Mouse (Mus musculus) liver, adult 2 months (tissue): ENCODE measurements at regions not wholly inside any gene's neighbourhood (a gene's known extent, or its start where the extent isn't known, plus 50 kb on each side); places are given as distances from the start of the nearest gene placed in this dataset.

Experiments
- CTCF ChIP-seq: fragments of 200-500 bp; IDR thresholded peaks from 2 replicates; pipeline ENCODE4 v1.5.1; 2011; ENCODE audit warnings: low read depth, low read length, control low read depth
- POLR2A ChIP-seq: fragments of 200-500 bp; IDR thresholded peaks from 2 replicates; pipeline ENCODE4 v1.6.1; 2011; ENCODE audit warnings: low read length, control low read depth; ENCODE audit not compliant: insufficient read depth; ENCODE audit errors: extremely low read depth

DNA sequence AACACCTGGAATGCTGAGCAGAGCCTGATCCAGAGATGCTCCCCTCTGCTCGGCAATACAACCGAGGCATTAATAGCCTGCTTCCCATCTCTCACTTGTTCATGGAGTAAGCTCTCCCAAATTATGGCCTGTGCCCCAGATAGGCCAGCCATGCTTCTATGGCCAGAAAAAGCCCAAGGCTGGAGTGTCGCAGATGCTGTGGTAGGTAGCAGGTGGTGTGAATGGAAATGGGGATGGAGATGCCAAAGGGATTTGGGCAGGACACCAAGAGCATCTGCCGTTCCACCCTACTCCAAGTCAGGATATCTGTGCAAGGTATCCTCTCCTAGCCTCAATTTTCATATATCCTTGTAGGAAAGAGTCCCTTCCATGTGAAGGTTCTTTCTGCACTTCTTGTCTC, 145.2 kb upstream of the Klf12 start:
- no peak for TF ChIP-seq CTCF
- TF ChIP-seq POLR2A: no peak
